In the genomic region with DNA sequence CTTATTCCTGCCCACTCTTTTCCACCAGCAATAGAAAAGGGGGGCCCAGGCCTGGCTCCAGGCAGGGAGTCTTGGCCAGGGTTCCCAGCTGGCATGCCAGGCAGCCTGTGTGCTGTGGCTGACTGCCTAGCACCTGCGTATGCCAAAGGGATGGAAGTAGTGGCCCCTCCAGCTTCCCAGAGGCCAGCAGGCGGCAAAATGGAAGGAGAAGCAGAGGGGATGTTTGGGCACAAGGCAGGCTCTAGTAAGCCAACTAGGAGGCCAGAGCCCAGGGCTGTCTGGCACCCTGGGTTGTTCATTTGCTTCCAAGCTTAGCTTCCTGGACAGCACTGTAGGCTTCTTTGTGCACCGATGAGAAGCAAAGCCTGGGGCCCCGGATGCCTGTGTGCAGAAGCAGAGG, we compare ENCODE assay signal across 14 mouse cellular contexts. TPM values are rescaled to one million over a fixed set of nuclear protein-coding genes. Genes with fewer than 3 reads are reported as not detected.
DNase-seq lines count a peak whose midpoint lies in the region; ATAC-seq lines count a peak whose summit lies in the region.
"Had no signal": no experiment of that assay in that cellular context is flagged by ENCODE, and none has a peak within 500 bp of the region (broad histone marks: within the 10 kb centered on the region; RNA-seq: fewer than 3 reads in every experiment).

No protein-coding gene starts in this region.

- H3K9me3 ChIP-seq in forebrain, embryonic 14.5 days (replicated peaks; ENCODE audit: control insufficient read depth, low read length), result no peaks in the 10 kb centered on the region
- H3K9me3 ChIP-seq in forebrain, embryonic 10.5 days, result no peaks in the 10 kb centered on the region
- H3K9me3 ChIP-seq: embryonic facial prominence, embryonic 10.5 days had no signal

- H3K27ac ChIP-seq in forebrain, embryonic 14.5 days (ENCODE audit: low read depth, low read length), result no peak overlapping the region
- H3K27ac ChIP-seq in forebrain, embryonic 10.5 days, result no peak overlapping the region
- H3K27ac ChIP-seq: embryonic facial prominence, embryonic 10.5 days had no signal

- H3K4me1 ChIP-seq in forebrain, embryonic 14.5 days (ENCODE audit: control insufficient read depth, insufficient read depth, low read length), result peaks cover 4% of the 10 kb centered on the region; the same call in 1 of the 2 replicates
- peaks cover 33% of the 10 kb centered on the region for H3K4me1 ChIP-seq in forebrain, embryonic 10.5 days

- H3K4me2 ChIP-seq in forebrain, embryonic 14.5 days (ENCODE audit: low read length), result no peak overlapping the region

- ATAC-seq in forebrain, embryonic 14.5 days, result peak; percentile 51; the same call in 1 of the 2 replicates

- H3K27me3 ChIP-seq in forebrain, embryonic 14.5 days (replicated peaks; ENCODE audit: control insufficient read depth, insufficient read depth, low read length), result peaks cover 32% of the 10 kb centered on the region
- H3K27me3 ChIP-seq in forebrain, embryonic 10.5 days (ENCODE audit: poor library complexity, severe bottlenecking), result peaks cover 67% of the 10 kb centered on the region

- peak; percentile 60 for DNase-seq in forebrain, embryonic 14.5 days (ENCODE audit: low spot score)
- no peak for DNase-seq in forebrain, embryonic 10.5 days (ENCODE audit: extremely low spot score, low spot score)
- DNase-seq in layer of hippocampus, adult 11-12 months (ENCODE audit: low spot score), result peak; percentile 60
- DNase-seq in layer of hippocampus, adult 9-11 months, result no peak
- DNase-seq in brain, adult 2 months (ENCODE audit: low read depth, low spot score), result peak; percentile 91
- DNase-seq in cerebellum, postnatal 25 days, result peak; percentile 84 to 87
- no peak for DNase-seq in MN1 (ENCODE audit: low spot score)
- DNase-seq in natural killer cell, adult 2 months (ENCODE audit: low spot score in 2 of 2), result no peak
- DNase-seq: B cell, adult 2 months; kidney, postnatal 10 days; lung, postnatal 14 days; retina, postnatal 1 day had no signal

- 55% methylated on average over 4 of the region's 4 CpGs for WGBS in forebrain, embryonic 14.5 days
- 75% methylated on average over 4 of the region's 4 CpGs for WGBS in forebrain, embryonic 10.5 days

- H3K4me3 ChIP-seq in forebrain, embryonic 14.5 days (ENCODE audit: low read depth, low read length), result no peak overlapping the region
- no peak overlapping the region for H3K4me3 ChIP-seq in forebrain, embryonic 10.5 days
- H3K4me3 ChIP-seq: embryonic facial prominence, embryonic 10.5 days; myocyte had no signal

- no peaks in the 10 kb centered on the region for H3K36me3 ChIP-seq in forebrain, embryonic 14.5 days (ENCODE audit: control insufficient read depth, insufficient read depth, low read length)
- no peaks in the 10 kb centered on the region for H3K36me3 ChIP-seq in forebrain, embryonic 10.5 days (replicated peaks)
- H3K36me3 ChIP-seq: embryonic facial prominence, embryonic 10.5 days had no signal

- 0 out of 2 replicates have a peak overlapping the region, but pooled peaks have one; percentile 22 for H3K9ac ChIP-seq in forebrain, embryonic 14.5 days (ENCODE audit: low read length)

RNA-seq across cellular contexts. Expression of gene Stac2, which starts 5.5 kb away (rescaled TPM):
- 1.1 and 2.4 TPM in 2 replicates for polyA plus RNA-seq in forebrain, embryonic 14.5 days (2014; fragmentation: Nextera tagmentation; extraction: Ambion mirVana)
- polyA plus RNA-seq in forebrain, embryonic 10.5 days (2016; fragmentation: Nextera tagmentation; extraction: Ambion mirVana), result 0.32 and 0.42 TPM in 2 replicates

RNA-seq across cellular contexts. Expression of gene Rpl19, which starts 21.2 kb away (rescaled TPM):
- 787 and 932 TPM in 2 replicates for polyA plus RNA-seq in forebrain, embryonic 14.5 days (2014; fragmentation: Nextera tagmentation; extraction: Ambion mirVana)
- 1,192 and 1,195 TPM in 2 replicates for polyA plus RNA-seq in forebrain, embryonic 10.5 days (2016; fragmentation: Nextera tagmentation; extraction: Ambion mirVana)

RNA-seq across cellular contexts. Expression of gene Cacnb1, which starts 24.9 kb away (rescaled TPM):
- polyA plus RNA-seq in forebrain, embryonic 14.5 days (2014; fragmentation: Nextera tagmentation; extraction: Ambion mirVana), result 22.1 and 29.2 TPM in 2 replicates
- polyA plus RNA-seq in forebrain, embryonic 10.5 days (2016; fragmentation: Nextera tagmentation; extraction: Ambion mirVana), result 5.3 and 6.0 TPM in 2 replicates

RNA-seq across cellular contexts. Expression of gene Arl5c, which starts 51.8 kb away (rescaled TPM):
- polyA plus RNA-seq in forebrain, embryonic 14.5 days (2014; fragmentation: Nextera tagmentation; extraction: Ambion mirVana), result 2.8 and 4.8 TPM in 2 replicates
- polyA plus RNA-seq in forebrain, embryonic 10.5 days (2016; fragmentation: Nextera tagmentation; extraction: Ambion mirVana), result 15.2 and 17.6 TPM in 2 replicates

Comparison
In these comparisons a context has a peak if more than half of its experiments do, and no peak if none do; other contexts are left out.
1. DNase-seq: peak in forebrain, embryonic 14.5 days (single experiment), layer of hippocampus, adult 11-12 months (single experiment), brain, adult 2 months (single experiment) and cerebellum, postnatal 25 days (2 of 2); none in forebrain, embryonic 10.5 days (single experiment), layer of hippocampus, adult 9-11 months (single experiment), MN1 (single experiment) and natural killer cell, adult 2 months (0 of 2).